Mouse (Mus musculus) 3134 (cell line): ENCODE data around the gene Kifc3.
A peak's percentile ranks its signal among the peaks of the same experiment; 100 is the strongest.

Source experiments
- DNase-seq: peaks from one replicate; pipeline ENCODE4 v3.0.0-alpha.2; 2011; ENCODE audit warnings: low spot score; ENCODE audit not compliant: insufficient read length; ENCODE audit errors: extremely low read depth

Kifc3 gene

GRCm38 (mm10) chr8:95159344-95159743, 43.3 kb downstream of the Kifc3 start:
- no peak for DNase-seq

- DNase-seq: no peak
These were observed 44.0 kb downstream of the Kifc3 start for GRCm38 (mm10) chr8:95158654-95159053.

- no peak for DNase-seq
These were observed 45.5 kb downstream of the Kifc3 start for GRCm38 (mm10) chr8:95157145-95157544.

- no peak for DNase-seq
These were observed 46.5 kb downstream of the Kifc3 start for GRCm38 (mm10) chr8:95156108-95156507.

GRCm38 (mm10) chr8:95155361-95155760, 47.3 kb downstream of the Kifc3 start:
- DNase-seq: no peak

GRCm38 (mm10) chr8:95154654-95155053, 48.0 kb downstream of the Kifc3 start:
- peak; percentile 55 for DNase-seq

GRCm38 (mm10) chr8:95154056-95154455, 48.6 kb downstream of the Kifc3 start:
- no peak for DNase-seq

GRCm38 (mm10) chr8:95150608-95151007, 52.0 kb downstream of the Kifc3 start:
- no peak for DNase-seq

- peak; percentile 50 for DNase-seq
These were observed 53.2 kb downstream of the Kifc3 start for GRCm38 (mm10) chr8:95149426-95149825.

GRCm38 (mm10) chr8:95146846-95147245, 55.8 kb downstream of the Kifc3 start:
- no peak for DNase-seq

GRCm38 (mm10) chr8:95146044-95146745, 56.4 kb downstream of the Kifc3 start:
- DNase-seq: no peak

GRCm38 (mm10) chr8:95144631-95145015, 58.0 kb downstream of the Kifc3 start:
- no peak for DNase-seq

GRCm38 (mm10) chr8:95143805-95144630, 58.6 kb downstream of the Kifc3 start:
- DNase-seq: no peak

GRCm38 (mm10) chr8:95142985-95143804, 59.4 kb downstream of the Kifc3 start:
- DNase-seq: peak; percentile 66

GRCm38 (mm10) chr8:95142075-95142831, 60.4 kb downstream of the Kifc3 start:
- DNase-seq: peak; percentile 74

- DNase-seq: peak; percentile 70
These were observed 61.0 kb downstream of the Kifc3 start for GRCm38 (mm10) chr8:95141469-95142074.

GRCm38 (mm10) chr8:95141026-95141425, 61.6 kb downstream of the Kifc3 start:
- no peak for DNase-seq

GRCm38 (mm10) chr8:95140555-95140954, 62.1 kb downstream of the Kifc3 start:
- no peak for DNase-seq

- DNase-seq: no peak
These were observed 63.6 kb downstream of the Kifc3 start for GRCm38 (mm10) chr8:95139051-95139365.
